17 mouse cellular contexts compared by ENCODE assay signal in the genomic region with DNA sequence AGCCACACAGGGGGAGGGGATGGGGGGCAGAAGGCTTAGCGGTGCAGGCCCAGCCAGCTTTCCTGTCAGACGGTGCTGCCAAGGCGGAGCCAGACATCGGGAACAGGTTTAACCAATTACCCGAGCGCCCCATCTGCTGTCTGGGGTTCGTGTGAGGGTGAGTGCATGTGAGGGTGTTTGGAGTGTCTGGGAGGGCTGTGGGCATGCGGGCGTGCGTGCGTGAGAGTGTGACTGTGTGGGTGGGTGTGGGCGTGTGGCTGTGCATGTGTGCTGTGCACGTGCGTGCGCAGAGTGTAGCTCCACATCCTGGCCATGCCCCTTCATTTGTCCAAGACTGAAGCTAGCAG. TPM values are rescaled to one million over a fixed set of nuclear protein-coding genes. Genes with fewer than 3 reads are reported as not detected.
DNase-seq lines count a peak whose midpoint lies in the region; ATAC-seq and TF ChIP-seq lines count a peak whose summit lies in the region.
"Had no signal": no experiment of that assay in that cellular context is flagged by ENCODE, and none has a peak within 500 bp of the region (broad histone marks: within the 10 kb centered on the region; RNA-seq: fewer than 3 reads in every experiment).

No protein-coding gene starts in this region.

- H3K36me3 ChIP-seq in hindbrain, embryonic 16.5 days (ENCODE audit: control insufficient read depth, insufficient read depth, low read length) = no peaks in the 10 kb centered on the region
- no peaks in the 10 kb centered on the region for H3K36me3 ChIP-seq in hindbrain, embryonic 13.5 days
- H3K36me3 ChIP-seq in E14TG2a.4 (ENCODE audit: insufficient read depth, low read length) = no peaks in the 10 kb centered on the region
- peaks cover 2% of the 10 kb centered on the region; the same call in 1 of the 2 replicates for H3K36me3 ChIP-seq in forebrain, embryonic 15.5 days
- H3K36me3 ChIP-seq in limb, embryonic 11.5 days (ENCODE audit: control insufficient read depth, insufficient read depth, low read length) = no peaks in the 10 kb centered on the region
- H3K36me3 ChIP-seq: liver, embryonic 13.5 days; midbrain, embryonic 12.5 days had no signal

- no peak overlapping the region for H3K4me2 ChIP-seq in hindbrain, embryonic 16.5 days (ENCODE audit: low read length)
- H3K4me2 ChIP-seq in hindbrain, embryonic 13.5 days = no peak overlapping the region
- 0 out of 2 replicates have a peak overlapping the region, but pooled peaks have one; percentile 5 for H3K4me2 ChIP-seq in forebrain, embryonic 15.5 days (replicated peaks)
- no peak overlapping the region for H3K4me2 ChIP-seq in limb, embryonic 11.5 days (ENCODE audit: low read depth, severe bottlenecking)
- H3K4me2 ChIP-seq: liver, embryonic 13.5 days; midbrain, embryonic 12.5 days had no signal

- no peak for TF ChIP-seq CTCF in E14TG2a.4 (conservative IDR thresholded peaks at IDR 0.05; ENCODE audit: low read length)

- 56% methylated on average over 15 of the region's 15 CpGs for WGBS in hindbrain, embryonic 16.5 days
- WGBS in hindbrain, embryonic 13.5 days = 45% methylated on average over 15 of the region's 15 CpGs
- 38% methylated on average over 15 of the region's 15 CpGs for WGBS in forebrain, embryonic 15.5 days
- WGBS in limb, embryonic 11.5 days = 35% methylated on average over 15 of the region's 15 CpGs

- H3K9me3 ChIP-seq in hindbrain, embryonic 16.5 days (ENCODE audit: control insufficient read depth, low read length) = no peaks in the 10 kb centered on the region
- no peaks in the 10 kb centered on the region for H3K9me3 ChIP-seq in hindbrain, embryonic 13.5 days
- no peaks in the 10 kb centered on the region for H3K9me3 ChIP-seq in E14TG2a.4 (ENCODE audit: low read length)
- H3K9me3 ChIP-seq in forebrain, embryonic 15.5 days = no peaks in the 10 kb centered on the region
- no peaks in the 10 kb centered on the region for H3K9me3 ChIP-seq in limb, embryonic 11.5 days (ENCODE audit: control insufficient read depth, low read length)
- H3K9me3 ChIP-seq: liver, embryonic 13.5 days; midbrain, embryonic 12.5 days had no signal

- H3K27ac ChIP-seq in hindbrain, embryonic 16.5 days (ENCODE audit: low read depth, low read length) = no peak overlapping the region
- H3K27ac ChIP-seq in hindbrain, embryonic 13.5 days = no peak overlapping the region
- peak overlapping the region; percentile 91 for H3K27ac ChIP-seq in forebrain, embryonic 15.5 days (replicated peaks)
- H3K27ac ChIP-seq in limb, embryonic 11.5 days (replicated peaks; ENCODE audit: low read depth, low read length) = no peak overlapping the region
- H3K27ac ChIP-seq: liver, embryonic 13.5 days; midbrain, embryonic 12.5 days had no signal

- peak; percentile 39 for DNase-seq in limb, embryonic 11.5 days (ENCODE audit: low spot score)
- no peak for DNase-seq in kidney, adult 9 months
- DNase-seq in adipocyte (ENCODE audit: low spot score) = no peak
- no peak for DNase-seq in urinary bladder, postnatal 36 days (ENCODE audit: low spot score in 2 of 2)
- DNase-seq: adrenal gland, adult 2 months; cerebellum, adult 18-20 months; gastrocnemius, postnatal 14 days; heart, postnatal 10 days; liver, embryonic 13.5 days; spleen, adult 18-20 months; thymus, postnatal 25 days had no signal

- ATAC-seq in hindbrain, embryonic 16.5 days = peak; percentile 42; the same call in 1 of the 2 replicates
- ATAC-seq in hindbrain, embryonic 13.5 days (ENCODE audit: low FRiP score) = no peak
- peak; percentile 88 for ATAC-seq in forebrain, embryonic 15.5 days (replicated peaks)
- no peak; the same call in 1 of the 2 replicates for ATAC-seq in limb, embryonic 11.5 days (ENCODE audit: insufficient number of reproducible peaks, low FRiP score, low TSS enrichment, low read depth)

- H3K9ac ChIP-seq in hindbrain, embryonic 16.5 days (ENCODE audit: low read depth, low read length) = no peak overlapping the region
- no peak overlapping the region for H3K9ac ChIP-seq in hindbrain, embryonic 13.5 days
- no peak overlapping the region for H3K9ac ChIP-seq in forebrain, embryonic 15.5 days (replicated peaks)
- H3K9ac ChIP-seq in limb, embryonic 11.5 days (ENCODE audit: low read length) = no peak overlapping the region
- H3K9ac ChIP-seq: liver, embryonic 13.5 days; midbrain, embryonic 12.5 days had no signal

- H3K27me3 ChIP-seq in hindbrain, embryonic 16.5 days (replicated peaks; ENCODE audit: control insufficient read depth, insufficient read depth, low read length) = no peaks in the 10 kb centered on the region; the same call in 1 of the 2 replicates
- H3K27me3 ChIP-seq in hindbrain, embryonic 13.5 days = peaks cover 63% of the 10 kb centered on the region
- H3K27me3 ChIP-seq in E14TG2a.4 (ENCODE audit: insufficient read depth, low read length) = peaks cover 77% of the 10 kb centered on the region
- H3K27me3 ChIP-seq in forebrain, embryonic 15.5 days = no peaks in the 10 kb centered on the region
- peaks cover 14% of the 10 kb centered on the region for H3K27me3 ChIP-seq in limb, embryonic 11.5 days (ENCODE audit: control insufficient read depth, insufficient read depth, low read length)

- H3K4me1 ChIP-seq in hindbrain, embryonic 16.5 days (ENCODE audit: control insufficient read depth, insufficient read depth, low read depth, low read length) = no peaks in the 10 kb centered on the region
- H3K4me1 ChIP-seq in hindbrain, embryonic 13.5 days (replicated peaks) = peaks cover 10% of the 10 kb centered on the region; the same call in 1 of the 2 replicates
- peaks cover 33% of the 10 kb centered on the region for H3K4me1 ChIP-seq in E14TG2a.4 (replicated peaks; ENCODE audit: low read depth, low read length)
- H3K4me1 ChIP-seq in forebrain, embryonic 15.5 days = peaks cover 27% of the 10 kb centered on the region
- peaks cover 11% of the 10 kb centered on the region; the same call in 1 of the 2 replicates for H3K4me1 ChIP-seq in limb, embryonic 11.5 days (ENCODE audit: control insufficient read depth, insufficient read depth, low read length)
- H3K4me1 ChIP-seq: liver, embryonic 13.5 days had no signal

- H3K4me3 ChIP-seq in hindbrain, embryonic 16.5 days (ENCODE audit: low read length) = no peak overlapping the region
- H3K4me3 ChIP-seq in hindbrain, embryonic 13.5 days = no peak overlapping the region
- peak overlapping the region; percentile 54 for H3K4me3 ChIP-seq in E14TG2a.4 (replicated peaks; ENCODE audit: low read length)
- H3K4me3 ChIP-seq in forebrain, embryonic 15.5 days = no peak overlapping the region
- H3K4me3 ChIP-seq in limb, embryonic 11.5 days (ENCODE audit: low read depth, low read length) = no peak overlapping the region
- H3K4me3 ChIP-seq: liver, embryonic 13.5 days; midbrain, embryonic 12.5 days had no signal

RNA-seq across cellular contexts. Expression of a gene that starts 19.7 kb away (rescaled TPM):
- 1.1 TPM in 1 of 2 replicates, not detected in the other for polyA plus RNA-seq in hindbrain, embryonic 16.5 days (2015; fragmentation: Nextera tagmentation; extraction: Ambion mirVana)
- polyA plus RNA-seq in hindbrain, embryonic 13.5 days (2015; fragmentation: Nextera tagmentation; extraction: Ambion mirVana) = not detected in 2 replicates
- polyA plus RNA-seq in forebrain, embryonic 15.5 days (2015; fragmentation: Nextera tagmentation; extraction: Ambion mirVana) = 68.9 and 78.8 TPM in 2 replicates
- polyA plus RNA-seq in limb, embryonic 11.5 days (2014; fragmentation: Nextera tagmentation; extraction: Ambion mirVana) = 0.34 and 1.4 TPM in 2 replicates
- polyA plus RNA-seq: adrenal gland, adult 2 months; liver, embryonic 13.5 days; neural tube, embryonic 14.5 days had no signal

Comparison
In these comparisons a context has a peak if more than half of its experiments do, and no peak if none do; other contexts are left out.
1. ATAC-seq: peak in hindbrain, embryonic 16.5 days (single experiment) and forebrain, embryonic 15.5 days (single experiment); none in hindbrain, embryonic 13.5 days (single experiment) and limb, embryonic 11.5 days (single experiment).
2. RNA of a gene that starts 19.7 kb away (polyA plus RNA-seq): 68.9 to 78.8 TPM in forebrain, embryonic 15.5 days; 0.34 to 1.4 TPM in limb, embryonic 11.5 days, not detected in hindbrain, embryonic 13.5 days and 1.1 TPM in hindbrain, embryonic 16.5 days; every median in the first group is over 10 times any median in the second.